ENCODE assay signal across 8 mouse cellular contexts in genomic region chr7:130520049-130520425, GRCm38 (mm10). TPM values are rescaled to one million over a fixed set of nuclear protein-coding genes. Genes with fewer than 3 reads are reported as not detected.
A peak's percentile ranks its signal among the peaks of the same experiment; 100 is the strongest.
DNase-seq lines count a peak whose midpoint lies in the region; ATAC-seq and TF ChIP-seq lines count a peak whose summit lies in the region.

TSS of gene Ate1 (minus strand) at chr7:130520369.

- no peaks in the 10 kb centered on the region for H3K27me3 ChIP-seq in midbrain, embryonic 11.5 days (ENCODE audit: control insufficient read depth, insufficient read depth, low read length)

- H3K36me3 ChIP-seq in midbrain, embryonic 11.5 days (ENCODE audit: control insufficient read depth, insufficient read depth, low read length): no peaks in the 10 kb centered on the region

- TF ChIP-seq CTCF in layer of hippocampus, adult 2 months (conservative IDR thresholded peaks at IDR 0.05): no peak

- peak within 1 kb of the TSS; percentile 97 for H3K9ac ChIP-seq in midbrain, embryonic 11.5 days (ENCODE audit: low read length)

- peak within 1 kb of the TSS; percentile 97 for H3K27ac ChIP-seq in layer of hippocampus, adult 2 months
- peak within 1 kb of the TSS; percentile 97 for H3K27ac ChIP-seq in midbrain, embryonic 11.5 days (ENCODE audit: low read depth, low read length)

- 23% methylated on average over 20 of the region's 20 CpGs for WGBS in midbrain, embryonic 11.5 days

- H3K4me3 ChIP-seq in layer of hippocampus, adult 2 months: peak within 1 kb of the TSS; percentile 98
- peak within 1 kb of the TSS; percentile 86 for H3K4me3 ChIP-seq in midbrain, embryonic 11.5 days (ENCODE audit: low read depth, low read length)

- H3K4me1 ChIP-seq in midbrain, embryonic 11.5 days (ENCODE audit: control insufficient read depth, insufficient read depth, low read length): peaks cover 8% of the 10 kb centered on the region

- DNase-seq in layer of hippocampus, adult 2 months (ENCODE audit: low spot score in 2 of 2): no peak
- no peak for DNase-seq in layer of hippocampus, adult 9-11 months
- DNase-seq in brain, adult 2 months (ENCODE audit: low read depth, low spot score): peak; percentile 45
- no peak for DNase-seq in gastrocnemius, postnatal 4 days (ENCODE audit: low spot score in 2 of 2)
- peak; percentile 12 for DNase-seq in layer of hippocampus, adult 9-10 months (ENCODE audit: low spot score)
- no peak for DNase-seq in midbrain, embryonic 11.5 days (ENCODE audit: low spot score, missing footprints)
- DNase-seq in spleen, adult 12 weeks (ENCODE audit: low spot score): no peak
- DNase-seq in spleen, postnatal 4 days (ENCODE audit: low spot score in 2 of 2): no peak

- no peak for ATAC-seq in midbrain, embryonic 11.5 days (ENCODE audit: low FRiP score)

- no peaks in the 10 kb centered on the region for H3K9me3 ChIP-seq in midbrain, embryonic 11.5 days (ENCODE audit: control insufficient read depth, low read length)

- H3K4me2 ChIP-seq in midbrain, embryonic 11.5 days: peak within 1 kb of the TSS; percentile 81

RNA-seq across cellular contexts. Expression of gene Ate1, which starts in this region (rescaled TPM):
- total RNA-seq in layer of hippocampus, adult 2 months (2021): 10 to 100 TPM; 71.0 to 72.3 TPM
- 10 to 100 TPM; 32.0 to 35.1 TPM for total RNA-seq in gastrocnemius, postnatal 4 days (2021)
- polyA plus RNA-seq in midbrain, embryonic 11.5 days (2014; fragmentation: Nextera tagmentation; extraction: Ambion mirVana): 54.8 and 57.1 TPM in 2 replicates

Comparison
In these comparisons a context has a peak if more than half of its experiments do, and no peak if none do; other contexts are left out.
1. DNase-seq: peak in brain, adult 2 months (single experiment) and layer of hippocampus, adult 9-10 months (single experiment); none in layer of hippocampus, adult 2 months (0 of 2), layer of hippocampus, adult 9-11 months (single experiment), gastrocnemius, postnatal 4 days (0 of 2), midbrain, embryonic 11.5 days (single experiment), spleen, adult 12 weeks (single experiment) and spleen, postnatal 4 days (0 of 2).